Mouse (Mus musculus) cerebellum, adult 9-10 months (tissue): ENCODE results near the gene Ankrd44.

Experiments
- DNase-seq: peaks from one replicate; pipeline ENCODE4 v3.0.0; 2022

Gene Ankrd44

GRCm38 (mm10) chr1:54882856-54883467 is 43.2 kb downstream of the Ankrd44 start:
- DNase-seq: no peak

GRCm38 (mm10) chr1:54881523-54881922 is 44.7 kb downstream of the Ankrd44 start:
- no peak for DNase-seq

GRCm38 (mm10) chr1:54877423-54878073 is 48.6 kb downstream of the Ankrd44 start:
- no peak for DNase-seq

- no peak for DNase-seq
Measured at GRCm38 (mm10) chr1:54877014-54877413, 49.2 kb downstream of the Ankrd44 start.

GRCm38 (mm10) chr1:54874094-54874493 is 52.1 kb downstream of the Ankrd44 start:
- DNase-seq: no peak

- no peak for DNase-seq
Measured at GRCm38 (mm10) chr1:54872857-54873616, 53.1 kb downstream of the Ankrd44 start.

GRCm38 (mm10) chr1:54871321-54871720 is 54.9 kb downstream of the Ankrd44 start:
- DNase-seq: no peak

- no peak for DNase-seq
Measured at GRCm38 (mm10) chr1:54870634-54871033, 55.6 kb downstream of the Ankrd44 start.

GRCm38 (mm10) chr1:54867226-54867625 is 59.0 kb downstream of the Ankrd44 start:
- no peak for DNase-seq

- no peak for DNase-seq
Measured at GRCm38 (mm10) chr1:54866131-54866530, 60.1 kb downstream of the Ankrd44 start.

- no peak for DNase-seq
Measured at GRCm38 (mm10) chr1:54864928-54865652, 61.1 kb downstream of the Ankrd44 start.

GRCm38 (mm10) chr1:54860361-54860760 is 65.8 kb downstream of the Ankrd44 start:
- DNase-seq: no peak

- no peak for DNase-seq
Measured at GRCm38 (mm10) chr1:54859876-54860275, 66.3 kb downstream of the Ankrd44 start.

- no peak for DNase-seq
Measured at GRCm38 (mm10) chr1:54858898-54859297, 67.3 kb downstream of the Ankrd44 start.

- no peak for DNase-seq
Measured at GRCm38 (mm10) chr1:54856502-54856901, 69.7 kb downstream of the Ankrd44 start.

GRCm38 (mm10) chr1:54855970-54856369 is 70.2 kb downstream of the Ankrd44 start:
- no peak for DNase-seq

GRCm38 (mm10) chr1:54854388-54854787 is 71.8 kb downstream of the Ankrd44 start:
- DNase-seq: no peak

- no peak for DNase-seq
Measured at GRCm38 (mm10) chr1:54853311-54854000, 72.7 kb downstream of the Ankrd44 start.

GRCm38 (mm10) chr1:54851610-54852009 is 74.6 kb downstream of the Ankrd44 start:
- no peak for DNase-seq

GRCm38 (mm10) chr1:54850077-54850476 is 76.1 kb downstream of the Ankrd44 start:
- DNase-seq: no peak

GRCm38 (mm10) chr1:54847238-54847637 is 78.9 kb downstream of the Ankrd44 start:
- DNase-seq: no peak

- no peak for DNase-seq
Measured at GRCm38 (mm10) chr1:54846346-54847000, 79.7 kb downstream of the Ankrd44 start.
